Mouse (Mus musculus) forebrain, embryonic 13.5 days (tissue): Measurements from ENCODE around the gene Ube2q1. TPM values are rescaled to one million over a fixed set of nuclear protein-coding genes. Genes with fewer than 3 reads are reported as not detected.
A peak's percentile ranks its signal among the peaks of the same experiment; 100 is the strongest.
"Not testable (repeated sequence)": the region's sequence is repeated elsewhere in the genome, so short reads cannot be mapped to it uniquely, and the experiment has no call there.

Experiments
- ATAC-seq: fragments of 200-750 bp; cut with Nextera tagmentation; 2 replicates; pipeline ENCODE4 v1.8.0; 2017
- H3K27ac ChIP-seq: fragments of 300-500 bp; sonication (generic); 2 replicates; pipeline ENCODE4 v1.5.1; 2015; ENCODE audit warnings: inconsistent platforms, mild to moderate bottlenecking, moderate library complexity
- H3K27me3 ChIP-seq: fragments of 300-500 bp; sonication (generic); 2 replicates; pipeline ENCODE4 v1.6.1; 2015; ENCODE audit warnings: mild to moderate bottlenecking, inconsistent platforms
- H3K36me3 ChIP-seq: fragments of 300-500 bp; sonication (generic); 2 replicates; pipeline ENCODE4 v1.6.1; 2015; ENCODE audit warnings: mild to moderate bottlenecking, inconsistent platforms; ENCODE audit not compliant: poor library complexity, severe bottlenecking
- H3K4me1 ChIP-seq: fragments of 300-500 bp; sonication (generic); 2 replicates; pipeline ENCODE4 v1.6.1; 2015; ENCODE audit warnings: inconsistent platforms
- H3K4me2 ChIP-seq: fragments of 300-500 bp; sonication (generic); 2 replicates; pipeline ENCODE4 v1.6.1; 2015; ENCODE audit warnings: inconsistent platforms, mild to moderate bottlenecking, moderate library complexity
- H3K4me3 ChIP-seq: fragments of 300-500 bp; sonication (generic); 2 replicates; pipeline ENCODE4 v1.5.1; 2015; ENCODE audit warnings: mild to moderate bottlenecking, inconsistent platforms
- H3K9ac ChIP-seq: fragments of 300-500 bp; sonication (generic); 2 replicates; pipeline ENCODE4 v1.6.1; 2015; ENCODE audit warnings: mild to moderate bottlenecking, inconsistent platforms
- H3K9me3 ChIP-seq: fragments of 300-500 bp; sonication (generic); replicated peaks from 2 replicates; pipeline ENCODE4 v1.6.1; 2016; ENCODE audit warnings: inconsistent platforms
- WGBS: fragments of 180-500 bp; shearing (Covaris S2); methylation state at CpG from one replicate; pipeline ENCODE4 v1.1.7; 2015; 5-methylcytosine and 5-hydroxymethylcytosine counted together
- polyA plus RNA-seq: library from polyadenylated mRNA; unstranded; fragments of >200 nt; fragmentation: Nextera tagmentation; extraction: Ambion mirVana; gene quantifications from 2 replicates; pipeline ENCODE4 v1.2.1, GENCODE M21; 2015

Ube2q1 gene
- polyA plus RNA-seq, 1 experiment from 2014 or later = 14.1 TPM

GRCm38 (mm10) chr3:89794616-89795015 is 21.2 kb downstream of the Ube2q1 start:
- Histone ChIP-seq H3K36me3 (no peaks in the 10 kb centered on the region), H3K27me3 (no peaks in the 10 kb centered on the region), H3K9ac (no peak overlapping the region), H3K4me2 (no peak overlapping the region), H3K4me3 (no peak overlapping the region), H3K4me1 (peaks cover 3% of the 10 kb centered on the region; the same call in 1 of the 2 replicates), H3K27ac (no peak overlapping the region), H3K9me3 (no peaks in the 10 kb centered on the region)
- ATAC-seq = no peak
- 49% methylated on average over 2 of the region's 2 CpGs for WGBS

GRCm38 (mm10) chr3:89795746-89796145 is 22.3 kb downstream of the Ube2q1 start:
- Histone ChIP-seq H3K27me3 (no peaks in the 10 kb centered on the region), H3K4me2 (no peak overlapping the region), H3K27ac (no peak overlapping the region), H3K4me3 (no peak overlapping the region), H3K9me3 (no peaks in the 10 kb centered on the region), H3K4me1 (peaks cover 4% of the 10 kb centered on the region; the same call in 1 of the 2 replicates), H3K36me3 (no peaks in the 10 kb centered on the region), H3K9ac (no peak overlapping the region)
- WGBS = 79% methylated on average over 5 of the region's 5 CpGs
- ATAC-seq = no peak

- Histone ChIP-seq H3K9ac (no peak overlapping the region), H3K9me3 (no peaks in the 10 kb centered on the region), H3K4me3 (no peak overlapping the region), H3K27ac (no peak overlapping the region), H3K4me2 (no peak overlapping the region), H3K4me1 (peaks cover 4% of the 10 kb centered on the region; the same call in 1 of the 2 replicates), H3K36me3 (no peaks in the 10 kb centered on the region), H3K27me3 (no peaks in the 10 kb centered on the region)
- no peak for ATAC-seq
- WGBS = 67% methylated on average over 4 of the region's 4 CpGs
Measured at GRCm38 (mm10) chr3:89796358-89796757, 22.9 kb downstream of the Ube2q1 start.

GRCm38 (mm10) chr3:89798518-89798917 is 25.1 kb downstream of the Ube2q1 start:
- H3K4me1 ChIP-seq = peaks cover 4% of the 10 kb centered on the region; the same call in 1 of the 2 replicates
- no peaks in the 10 kb centered on the region for H3K36me3 ChIP-seq
- no peaks in the 10 kb centered on the region for H3K27me3 ChIP-seq
- WGBS = 86% methylated on average over 3 of the region's 3 CpGs
- no peak overlapping the region for H3K4me2 ChIP-seq
- no peak for ATAC-seq
- no peaks in the 10 kb centered on the region for H3K9me3 ChIP-seq
- H3K4me3 ChIP-seq = no peak overlapping the region
- no peak overlapping the region for H3K27ac ChIP-seq
- no peak overlapping the region for H3K9ac ChIP-seq

- Histone ChIP-seq H3K4me3 (no peak overlapping the region), H3K4me2 (peak overlapping the region; percentile 27; the same call in 1 of the 2 replicates)
Measured at GRCm38 (mm10) chr3:89799476-89799875, 26.1 kb downstream of the Ube2q1 start.

GRCm38 (mm10) chr3:89800078-89800477 is 26.7 kb downstream of the Ube2q1 start:
- not testable (repeated sequence) for H3K36me3 ChIP-seq, ATAC-seq, H3K4me1 ChIP-seq, H3K4me3 ChIP-seq, H3K27ac ChIP-seq, H3K9ac ChIP-seq, H3K27me3 ChIP-seq, H3K9me3 ChIP-seq, H3K4me2 ChIP-seq
- 23% methylated on average over 3 of the region's 3 CpGs for WGBS

More at GRCm38 (mm10) chr3:89799476-89799875, 26.1 kb downstream of the Ube2q1 start:
- Histone ChIP-seq H3K36me3 (no peaks in the 10 kb centered on the region), H3K27ac (no peak overlapping the region), H3K9me3 (no peaks in the 10 kb centered on the region), H3K27me3 (no peaks in the 10 kb centered on the region), H3K9ac (no peak overlapping the region), H3K4me1 (peaks cover 4% of the 10 kb centered on the region; the same call in 1 of the 2 replicates)
- ATAC-seq = no peak
- WGBS = 7% methylated on average over 13 of the region's 13 CpGs

- no peak overlapping the region for H3K27ac ChIP-seq
- no peaks in the 10 kb centered on the region for H3K27me3 ChIP-seq
- H3K36me3 ChIP-seq = no peaks in the 10 kb centered on the region
- H3K9me3 ChIP-seq = peaks cover 4% of the 10 kb centered on the region; the same call in 1 of the 2 replicates
- ATAC-seq = no peak
- peaks cover 4% of the 10 kb centered on the region; the same call in 1 of the 2 replicates for H3K4me1 ChIP-seq
- WGBS = 71% methylated on average over 5 of the region's 5 CpGs
- no peak overlapping the region for H3K4me2 ChIP-seq
- H3K4me3 ChIP-seq = no peak overlapping the region
- no peak overlapping the region for H3K9ac ChIP-seq
Measured at GRCm38 (mm10) chr3:89800774-89801506, 27.5 kb downstream of the Ube2q1 start.

GRCm38 (mm10) chr3:89801507-89801847 is 28.1 kb downstream of the Ube2q1 start:
- H3K4me3 ChIP-seq = no peak overlapping the region
- no peak overlapping the region for H3K27ac ChIP-seq
- H3K4me2 ChIP-seq = no peak overlapping the region
- no peak overlapping the region for H3K9ac ChIP-seq
- H3K36me3 ChIP-seq = no peaks in the 10 kb centered on the region
- no peaks in the 10 kb centered on the region for H3K27me3 ChIP-seq
- WGBS = 53% methylated on average over 3 of the region's 3 CpGs
- H3K9me3 ChIP-seq = peaks cover 4% of the 10 kb centered on the region; the same call in 1 of the 2 replicates
- ATAC-seq = no peak
- peaks cover 4% of the 10 kb centered on the region; the same call in 1 of the 2 replicates for H3K4me1 ChIP-seq

GRCm38 (mm10) chr3:89802876-89803275 is 29.5 kb downstream of the Ube2q1 start:
- 68% methylated on average over 15 of the region's 15 CpGs for WGBS
- ATAC-seq = no peak
- peaks cover 4% of the 10 kb centered on the region; the same call in 1 of the 2 replicates for H3K4me1 ChIP-seq

GRCm38 (mm10) chr3:89805179-89805578 is 31.8 kb downstream of the Ube2q1 start:
- no peak overlapping the region for H3K9ac ChIP-seq
- H3K27ac ChIP-seq = no peak overlapping the region
- H3K36me3 ChIP-seq = no peaks in the 10 kb centered on the region
- H3K4me1 ChIP-seq = no peaks in the 10 kb centered on the region
- H3K4me2 ChIP-seq = no peak overlapping the region
- WGBS = 71% methylated on average over 4 of the region's 4 CpGs
- ATAC-seq = no peak
- no peak overlapping the region for H3K4me3 ChIP-seq
- peaks cover 4% of the 10 kb centered on the region; the same call in 1 of the 2 replicates for H3K9me3 ChIP-seq
- H3K27me3 ChIP-seq = no peaks in the 10 kb centered on the region

More at GRCm38 (mm10) chr3:89802876-89803275, 29.5 kb downstream of the Ube2q1 start:
- Histone ChIP-seq H3K4me3 (no peak overlapping the region), H3K9me3 (peaks cover 4% of the 10 kb centered on the region; the same call in 1 of the 2 replicates), H3K36me3 (no peaks in the 10 kb centered on the region), H3K9ac (no peak overlapping the region), H3K27ac (no peak overlapping the region), H3K27me3 (no peaks in the 10 kb centered on the region), H3K4me2 (no peak overlapping the region)

GRCm38 (mm10) chr3:89806751-89807150 is 33.3 kb downstream of the Ube2q1 start:
- no peak overlapping the region for H3K9ac ChIP-seq
- no peaks in the 10 kb centered on the region for H3K36me3 ChIP-seq
- 96% methylated on average over 2 of the region's 2 CpGs for WGBS
- H3K27ac ChIP-seq = no peak overlapping the region
- H3K4me2 ChIP-seq = no peak overlapping the region
- no peak overlapping the region for H3K4me3 ChIP-seq
- no peak for ATAC-seq
- H3K27me3 ChIP-seq = no peaks in the 10 kb centered on the region
- no peaks in the 10 kb centered on the region for H3K4me1 ChIP-seq
- H3K9me3 ChIP-seq = peaks cover 4% of the 10 kb centered on the region; the same call in 1 of the 2 replicates

GRCm38 (mm10) chr3:89807171-89807570 is 33.8 kb downstream of the Ube2q1 start:
- no peak overlapping the region for H3K4me3 ChIP-seq
- no peak for ATAC-seq
- H3K9me3 ChIP-seq = peaks cover 4% of the 10 kb centered on the region; the same call in 1 of the 2 replicates
- H3K27ac ChIP-seq = no peak overlapping the region
- H3K4me2 ChIP-seq = no peak overlapping the region
- H3K4me1 ChIP-seq = no peaks in the 10 kb centered on the region
- WGBS = 92% methylated on average over 3 of the region's 3 CpGs
- H3K36me3 ChIP-seq = no peaks in the 10 kb centered on the region
- no peak overlapping the region for H3K9ac ChIP-seq
- no peaks in the 10 kb centered on the region for H3K27me3 ChIP-seq
